Mouse (Mus musculus): ENCODE measurements around the gene Brf1. TPM values are rescaled to one million over a fixed set of nuclear protein-coding genes. Genes with fewer than 3 reads are reported as not detected.

The Brf1 gene
- polyA plus RNA-seq, 1 experiment from 2014 or later, result 50.0 TPM

GRCm38 (mm10) chr12:113027495-113027894 lies 27.0 kb upstream of the Brf1 start:
- Histone ChIP-seq H3K4me3 (ENCODE audit: low read depth, low read length) (no peak overlapping the region), H3K9me3 (ENCODE audit: control insufficient read depth, low read length) (no peaks in the 10 kb centered on the region), H3K27ac (replicated peaks; ENCODE audit: low read depth, low read length) (no peak overlapping the region; the same call in 1 of the 2 replicates), H3K4me2 (ENCODE audit: low read depth, low read length) (no peak overlapping the region), H3K36me3 (ENCODE audit: control insufficient read depth, insufficient read depth, low read length) (peaks cover 20% of the 10 kb centered on the region; the same call in 1 of the 2 replicates), H3K9ac (ENCODE audit: low read depth, low read length) (no peak overlapping the region), H3K4me1 (ENCODE audit: control insufficient read depth, insufficient read depth, low read length) (no peaks in the 10 kb centered on the region), H3K27me3 (replicated peaks; ENCODE audit: control insufficient read depth, insufficient read depth, low read length) (no peaks in the 10 kb centered on the region)
- ATAC-seq (ENCODE audit: low read depth) (no peak), DNase-seq (ENCODE audit: low spot score) (no peak)
- WGBS, result 92% methylated on average over 2 of the region's 2 CpGs

GRCm38 (mm10) chr12:113026557-113026956 lies 26.1 kb upstream of the Brf1 start:
- Histone ChIP-seq H3K9me3 (ENCODE audit: control insufficient read depth, low read length) (no peaks in the 10 kb centered on the region), H3K36me3 (ENCODE audit: control insufficient read depth, insufficient read depth, low read length) (peaks cover 20% of the 10 kb centered on the region; the same call in 1 of the 2 replicates), H3K4me2 (ENCODE audit: low read depth, low read length) (no peak overlapping the region), H3K27ac (replicated peaks; ENCODE audit: low read depth, low read length) (no peak overlapping the region), H3K4me3 (ENCODE audit: low read depth, low read length) (no peak overlapping the region), H3K4me1 (ENCODE audit: control insufficient read depth, insufficient read depth, low read length) (no peaks in the 10 kb centered on the region), H3K9ac (ENCODE audit: low read depth, low read length) (no peak overlapping the region), H3K27me3 (replicated peaks; ENCODE audit: control insufficient read depth, insufficient read depth, low read length) (no peaks in the 10 kb centered on the region)
- 88% methylated on average over 1 of the region's 1 CpGs for WGBS
- ATAC-seq (ENCODE audit: low read depth) (no peak), DNase-seq (ENCODE audit: low spot score) (no peak)

GRCm38 (mm10) chr12:113023082-113023481 lies 22.6 kb upstream of the Brf1 start:
- Histone ChIP-seq H3K27me3 (replicated peaks; ENCODE audit: control insufficient read depth, insufficient read depth, low read length) (no peaks in the 10 kb centered on the region), H3K9me3 (ENCODE audit: control insufficient read depth, low read length) (no peaks in the 10 kb centered on the region), H3K36me3 (ENCODE audit: control insufficient read depth, insufficient read depth, low read length) (peaks cover 26% of the 10 kb centered on the region), H3K4me1 (ENCODE audit: control insufficient read depth, insufficient read depth, low read length) (no peaks in the 10 kb centered on the region), H3K27ac (replicated peaks; ENCODE audit: low read depth, low read length) (no peak overlapping the region), H3K4me2 (ENCODE audit: low read depth, low read length) (no peak overlapping the region), H3K9ac (ENCODE audit: low read depth, low read length) (no peak overlapping the region), H3K4me3 (ENCODE audit: low read depth, low read length) (no peak overlapping the region)
- DNase-seq (ENCODE audit: low spot score) (no peak), ATAC-seq (ENCODE audit: low read depth) (no peak)
- WGBS, result 81% methylated on average over 4 of the region's 4 CpGs

- Histone ChIP-seq H3K9ac (ENCODE audit: low read depth, low read length) (no peak overlapping the region), H3K4me3 (ENCODE audit: low read depth, low read length) (no peak overlapping the region), H3K9me3 (ENCODE audit: control insufficient read depth, low read length) (no peaks in the 10 kb centered on the region), H3K4me1 (ENCODE audit: control insufficient read depth, insufficient read depth, low read length) (peaks cover 3% of the 10 kb centered on the region; the same call in 1 of the 2 replicates), H3K4me2 (ENCODE audit: low read depth, low read length) (no peak overlapping the region), H3K27ac (replicated peaks; ENCODE audit: low read depth, low read length) (no peak overlapping the region), H3K27me3 (replicated peaks; ENCODE audit: control insufficient read depth, insufficient read depth, low read length) (no peaks in the 10 kb centered on the region), H3K36me3 (ENCODE audit: control insufficient read depth, insufficient read depth, low read length) (peaks cover 20% of the 10 kb centered on the region)
- no peak for ATAC-seq (ENCODE audit: low read depth)
- no peak for DNase-seq (ENCODE audit: low spot score)
Observed at GRCm38 (mm10) chr12:113021488-113021887, 21.0 kb upstream of the Brf1 start.

- H3K36me3 ChIP-seq (ENCODE audit: control insufficient read depth, insufficient read depth, low read length), result peaks cover 13% of the 10 kb centered on the region
- ATAC-seq (ENCODE audit: low read depth) (no peak), DNase-seq (ENCODE audit: low spot score) (no peak)
- H3K9ac ChIP-seq (ENCODE audit: low read depth, low read length), result no peak overlapping the region
- H3K9me3 ChIP-seq (ENCODE audit: control insufficient read depth, low read length), result no peaks in the 10 kb centered on the region
- no peak overlapping the region for H3K4me2 ChIP-seq (ENCODE audit: low read depth, low read length)
- H3K27ac ChIP-seq (replicated peaks; ENCODE audit: low read depth, low read length), result no peak overlapping the region
- WGBS, result 83% methylated on average over 4 of the region's 4 CpGs
- peaks cover 15% of the 10 kb centered on the region for H3K4me1 ChIP-seq (ENCODE audit: control insufficient read depth, insufficient read depth, low read length)
- no peak overlapping the region for H3K4me3 ChIP-seq (ENCODE audit: low read depth, low read length)
- H3K27me3 ChIP-seq (replicated peaks; ENCODE audit: control insufficient read depth, insufficient read depth, low read length), result no peaks in the 10 kb centered on the region
Observed at GRCm38 (mm10) chr12:113018763-113019162, 18.3 kb upstream of the Brf1 start.

GRCm38 (mm10) chr12:113017429-113017984 lies 17.0 kb upstream of the Brf1 start:
- 0 out of 2 replicates have a peak overlapping the region, but pooled peaks have one; percentile 25 for H3K9ac ChIP-seq (ENCODE audit: low read depth, low read length)
- H3K4me2 ChIP-seq (ENCODE audit: low read depth, low read length), result no peak overlapping the region
- 76% methylated on average over 9 of the region's 9 CpGs for WGBS
- DNase-seq (ENCODE audit: low spot score) (no peak), ATAC-seq (ENCODE audit: low read depth) (no peak)
- peaks cover 6% of the 10 kb centered on the region; the same call in 1 of the 2 replicates for H3K36me3 ChIP-seq (ENCODE audit: control insufficient read depth, insufficient read depth, low read length)
- H3K4me3 ChIP-seq (ENCODE audit: low read depth, low read length), result no peak overlapping the region
- no peak overlapping the region for H3K27ac ChIP-seq (replicated peaks; ENCODE audit: low read depth, low read length)
- H3K9me3 ChIP-seq (ENCODE audit: control insufficient read depth, low read length), result no peaks in the 10 kb centered on the region
- no peaks in the 10 kb centered on the region for H3K27me3 ChIP-seq (replicated peaks; ENCODE audit: control insufficient read depth, insufficient read depth, low read length)
- peaks cover 25% of the 10 kb centered on the region for H3K4me1 ChIP-seq (ENCODE audit: control insufficient read depth, insufficient read depth, low read length)

GRCm38 (mm10) chr12:113016976-113017375 lies 16.5 kb upstream of the Brf1 start:
- Histone ChIP-seq H3K4me3 (ENCODE audit: low read depth, low read length) (no peak overlapping the region), H3K27me3 (replicated peaks; ENCODE audit: control insufficient read depth, insufficient read depth, low read length) (no peaks in the 10 kb centered on the region), H3K36me3 (ENCODE audit: control insufficient read depth, insufficient read depth, low read length) (peaks cover 6% of the 10 kb centered on the region; the same call in 1 of the 2 replicates), H3K4me2 (ENCODE audit: low read depth, low read length) (peak overlapping the region; percentile 24), H3K27ac (replicated peaks; ENCODE audit: low read depth, low read length) (no peak overlapping the region), H3K4me1 (ENCODE audit: control insufficient read depth, insufficient read depth, low read length) (peaks cover 25% of the 10 kb centered on the region), H3K9ac (ENCODE audit: low read depth, low read length) (peak overlapping the region; percentile 31; the same call in 1 of the 2 replicates), H3K9me3 (ENCODE audit: control insufficient read depth, low read length) (no peaks in the 10 kb centered on the region)
- DNase-seq (ENCODE audit: low spot score) (no peak), ATAC-seq (ENCODE audit: low read depth) (no peak)
- WGBS, result 70% methylated on average over 8 of the region's 8 CpGs

GRCm38 (mm10) chr12:113015956-113016355 lies 15.5 kb upstream of the Brf1 start:
- H3K9ac ChIP-seq (ENCODE audit: low read depth, low read length), result peak overlapping the region; percentile 86
- H3K4me2 ChIP-seq (ENCODE audit: low read depth, low read length), result peak overlapping the region; percentile 79
- peak overlapping the region; percentile 96; the same call in 1 of the 2 replicates for H3K4me3 ChIP-seq (ENCODE audit: low read depth, low read length)
- H3K36me3 ChIP-seq (ENCODE audit: control insufficient read depth, insufficient read depth, low read length), result peaks cover 4% of the 10 kb centered on the region; the same call in 1 of the 2 replicates
- ATAC-seq (ENCODE audit: low read depth) (no peak), DNase-seq (ENCODE audit: low spot score) (no peak)
- 78% methylated on average over 4 of the region's 4 CpGs for WGBS
- H3K27me3 ChIP-seq (replicated peaks; ENCODE audit: control insufficient read depth, insufficient read depth, low read length), result no peaks in the 10 kb centered on the region
- no peak overlapping the region for H3K27ac ChIP-seq (replicated peaks; ENCODE audit: low read depth, low read length)
- H3K9me3 ChIP-seq (ENCODE audit: control insufficient read depth, low read length), result no peaks in the 10 kb centered on the region
- H3K4me1 ChIP-seq (ENCODE audit: control insufficient read depth, insufficient read depth, low read length), result peaks cover 25% of the 10 kb centered on the region
